Mouse (Mus musculus) central nervous system, embryonic 11.5 days (tissue): ENCODE data around the gene Fyb. TPM values are rescaled to one million over a fixed set of nuclear protein-coding genes. Genes with fewer than 3 reads are reported as not detected.

Experiments
- polyA plus RNA-seq: library from polyadenylated mRNA; depleted of rRNA; stranded (reverse); fragments of >200 nt; gene quantifications from 2 replicates; pipeline ENCODE4 v1.2.3, GENCODE M21; 2012; rRNA removed

Gene Fyb
- 3.1 and 6.7 TPM in 2 replicates for polyA plus RNA-seq

GRCm38 (mm10) chr15:6522653-6523167 lies at the start of gene Fyb:
Gene Fyb (plus strand): TSS chr15:6522853.

GRCm38 (mm10) chr15:6707936-6708525 lies 185.4 kb downstream of the Fyb start, which contains the start of gene Rictor:
Gene Rictor (plus strand): TSS chr15:6708379.

Other genes starting within 250 kb of the Fyb start
- gene Dab2, start 223.1 kb upstream of the Fyb start, polyA plus RNA-seq = 43.6 and 73.4 TPM in 2 replicates
- gene C9, start 77.5 kb upstream of the Fyb start, polyA plus RNA-seq = 0.09 and 0.22 TPM in 2 replicates
- 11.1 and 18.6 TPM in 2 replicates for gene Rictor, start 185.5 kb downstream of the Fyb start, polyA plus RNA-seq